Mouse (Mus musculus): ENCODE measurements around the gene Ppp6c. TPM values are rescaled to one million over a fixed set of nuclear protein-coding genes. Genes with fewer than 3 reads are reported as not detected.
"Not testable (repeated sequence)": the region's sequence is repeated elsewhere in the genome, so short reads cannot be mapped to it uniquely, and the experiment has no call there.

Ppp6c gene
- 40.6 and 51.6 TPM in 2 replicates for polyA plus RNA-seq (2011; ENCODE audit: insufficient read depth, insufficient read length, low replicate concordance, missing spikeins)

DNA sequence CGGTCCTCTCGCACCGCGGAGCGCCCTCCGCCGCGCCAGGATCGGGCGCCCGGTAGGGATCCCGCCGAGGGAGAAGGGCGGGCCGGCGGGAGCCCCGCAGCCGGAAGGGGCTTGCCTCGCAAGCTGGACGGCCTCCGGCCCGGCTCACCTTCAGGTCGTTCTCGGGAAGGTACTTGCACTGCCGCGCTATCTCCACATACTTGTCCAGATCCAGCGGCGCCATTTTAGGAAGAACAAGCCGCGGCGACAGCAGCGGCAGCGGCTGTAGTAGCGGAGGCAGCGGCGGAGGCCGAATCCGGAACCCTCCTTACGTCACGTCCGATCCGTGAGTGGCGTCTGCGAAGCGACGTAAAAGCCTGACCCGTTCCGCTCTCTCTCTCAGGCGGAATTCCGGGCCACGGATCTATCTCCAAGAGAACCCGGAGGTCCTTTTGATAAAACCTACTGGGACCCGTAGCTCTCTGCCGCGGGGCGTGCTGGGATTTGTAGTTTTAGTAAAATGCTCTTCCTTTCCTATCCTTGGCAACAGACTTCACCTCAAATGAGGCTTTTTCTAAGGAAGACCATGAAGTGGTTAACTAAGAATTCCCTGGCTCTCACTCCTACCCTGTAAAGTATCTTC is at the start of gene Ppp6c:
Ppp6c (minus strand) TSS at position 433 of the 622 bp plus-strand sequence.
- Histone ChIP-seq H3K4me1 (ENCODE audit: control insufficient read depth, insufficient read depth, low read length) (peaks cover 1% of the 10 kb centered on the region), H3K4me3 (replicated peaks; ENCODE audit: control insufficient read depth, low read depth, low read length) (peak within 1 kb of the TSS; percentile 90), H3K27ac (ENCODE audit: control insufficient read depth, insufficient read depth, low read depth, low read length, poor library complexity) (peak within 1 kb of the TSS; percentile 98)
- WGBS, result under 1% methylated on average over 56 of the region's 56 CpGs
- peak; percentile 93; the same call in 1 of the 2 replicates for TF ChIP-seq POLR2A (IDR thresholded peaks at IDR 0.05; ENCODE audit: borderline replicate concordance, control insufficient read depth, low read depth, low read length)
- no peak for TF ChIP-seq CTCF (IDR thresholded peaks at IDR 0.05; ENCODE audit: control insufficient read depth, insufficient read depth, low read length)

DNA sequence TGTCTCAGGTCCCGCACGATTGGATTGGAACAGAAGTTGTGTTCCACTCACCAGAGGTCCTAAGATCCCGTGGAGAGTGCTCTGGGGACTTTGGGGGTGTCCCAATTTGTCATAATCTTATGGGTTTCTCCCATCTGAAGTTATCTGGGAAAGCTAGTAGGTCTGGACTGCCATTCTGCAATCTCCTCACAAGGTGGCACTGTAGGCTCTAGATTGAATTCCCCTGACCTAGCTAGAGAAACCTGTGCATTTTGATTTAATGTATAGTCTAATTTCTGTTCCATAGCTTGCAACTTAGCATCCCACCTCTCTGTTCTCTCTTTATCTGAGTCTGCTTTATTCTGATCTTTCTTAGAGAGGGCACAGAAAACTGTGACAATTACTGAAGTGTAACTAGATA is 42.1 kb upstream of the Ppp6c start:
- no peak overlapping the region for H3K4me3 ChIP-seq (replicated peaks; ENCODE audit: control insufficient read depth, low read depth, low read length)
- no peaks in the 10 kb centered on the region for H3K4me1 ChIP-seq (ENCODE audit: control insufficient read depth, insufficient read depth, low read length)
- TF ChIP-seq POLR2A (IDR thresholded peaks at IDR 0.05; ENCODE audit: borderline replicate concordance, control insufficient read depth, low read depth, low read length) (no peak), CTCF (IDR thresholded peaks at IDR 0.05; ENCODE audit: control insufficient read depth, insufficient read depth, low read length) (no peak)
- 55% methylated on average over 3 of the region's 3 CpGs for WGBS
- H3K27ac ChIP-seq (ENCODE audit: control insufficient read depth, insufficient read depth, low read depth, low read length, poor library complexity), result no peak overlapping the region

DNA sequence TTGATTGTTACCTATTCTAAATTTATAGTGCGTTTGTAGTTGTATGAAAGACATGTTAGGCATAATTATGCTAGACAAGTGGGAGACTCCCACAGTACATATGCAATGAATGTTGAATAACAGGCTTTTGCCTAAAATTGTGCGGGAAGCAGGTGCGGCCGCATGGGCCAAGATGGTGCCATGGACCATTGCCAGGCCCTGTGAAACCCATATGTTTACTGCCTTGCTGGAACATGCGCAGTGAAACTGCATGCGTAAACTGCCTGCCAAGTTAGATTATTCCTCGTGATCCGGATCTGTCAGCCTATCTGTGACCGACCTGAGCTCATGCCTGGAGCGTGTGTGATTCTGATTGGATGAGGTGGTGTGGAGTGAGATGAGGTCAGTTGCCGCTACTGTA is 26.0 kb upstream of the Ppp6c start:
- H3K4me1 ChIP-seq (ENCODE audit: control insufficient read depth, insufficient read depth, low read length); H3K4me3 ChIP-seq (replicated peaks; ENCODE audit: control insufficient read depth, low read depth, low read length); H3K27ac ChIP-seq (ENCODE audit: control insufficient read depth, insufficient read depth, low read depth, low read length, poor library complexity): not testable (repeated sequence)
- 89% methylated on average over 11 of the region's 11 CpGs for WGBS

DNA sequence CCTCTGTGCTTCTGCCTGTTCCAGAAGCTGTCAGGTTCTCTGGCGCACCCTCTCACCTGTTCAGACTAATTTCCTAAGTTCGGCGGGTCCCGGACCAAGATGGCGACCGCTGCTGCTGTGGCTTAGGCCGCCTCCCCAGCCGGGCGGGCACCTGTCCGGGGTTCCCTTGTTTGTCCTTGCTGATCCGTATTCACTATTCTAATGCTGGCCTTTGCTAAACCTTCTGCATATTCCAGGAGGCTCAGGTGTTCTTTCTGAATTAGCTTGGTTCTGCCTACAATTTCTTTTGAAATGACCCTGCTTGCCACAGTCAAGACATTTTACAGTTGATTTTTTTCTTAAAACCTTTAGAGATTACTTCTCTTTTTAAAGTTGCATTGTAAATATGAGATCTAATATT is 20.6 kb upstream of the Ppp6c start:
- not testable (repeated sequence) for H3K4me3 ChIP-seq (replicated peaks; ENCODE audit: control insufficient read depth, low read depth, low read length); H3K4me1 ChIP-seq (ENCODE audit: control insufficient read depth, insufficient read depth, low read length); H3K27ac ChIP-seq (ENCODE audit: control insufficient read depth, insufficient read depth, low read depth, low read length, poor library complexity)
- WGBS, result 83% methylated on average over 8 of the region's 11 CpGs

DNA sequence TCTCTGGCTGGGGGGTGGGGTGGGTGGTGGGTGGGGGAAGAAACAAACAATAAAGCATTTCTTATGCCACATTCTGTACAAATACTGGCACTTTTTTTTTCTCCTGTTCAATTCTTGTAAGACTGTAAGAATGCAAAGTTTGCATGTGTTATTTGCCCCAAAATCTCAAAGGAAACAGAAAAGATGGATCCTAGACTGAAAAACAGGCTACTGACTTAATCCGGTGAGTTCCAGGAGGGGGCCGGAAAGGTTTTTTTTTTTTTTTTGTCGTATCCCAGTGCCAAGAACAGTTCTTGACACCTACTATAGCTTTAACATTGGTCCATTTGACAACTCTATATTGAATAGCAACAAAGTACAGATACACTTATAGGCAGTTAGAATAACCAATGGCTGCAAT is 480 bp upstream of the Ppp6c start:
- Histone ChIP-seq H3K27ac (ENCODE audit: control insufficient read depth, insufficient read depth, low read depth, low read length, poor library complexity) (no peak overlapping the region), H3K4me3 (replicated peaks; ENCODE audit: control insufficient read depth, low read depth, low read length) (no peak overlapping the region), H3K4me1 (ENCODE audit: control insufficient read depth, insufficient read depth, low read length) (peaks cover 1% of the 10 kb centered on the region)
- 60% methylated on average over 3 of the region's 3 CpGs for WGBS
- TF ChIP-seq POLR2A (IDR thresholded peaks at IDR 0.05; ENCODE audit: borderline replicate concordance, control insufficient read depth, low read depth, low read length) (no peak), CTCF (IDR thresholded peaks at IDR 0.05; ENCODE audit: control insufficient read depth, insufficient read depth, low read length) (no peak)

DNA sequence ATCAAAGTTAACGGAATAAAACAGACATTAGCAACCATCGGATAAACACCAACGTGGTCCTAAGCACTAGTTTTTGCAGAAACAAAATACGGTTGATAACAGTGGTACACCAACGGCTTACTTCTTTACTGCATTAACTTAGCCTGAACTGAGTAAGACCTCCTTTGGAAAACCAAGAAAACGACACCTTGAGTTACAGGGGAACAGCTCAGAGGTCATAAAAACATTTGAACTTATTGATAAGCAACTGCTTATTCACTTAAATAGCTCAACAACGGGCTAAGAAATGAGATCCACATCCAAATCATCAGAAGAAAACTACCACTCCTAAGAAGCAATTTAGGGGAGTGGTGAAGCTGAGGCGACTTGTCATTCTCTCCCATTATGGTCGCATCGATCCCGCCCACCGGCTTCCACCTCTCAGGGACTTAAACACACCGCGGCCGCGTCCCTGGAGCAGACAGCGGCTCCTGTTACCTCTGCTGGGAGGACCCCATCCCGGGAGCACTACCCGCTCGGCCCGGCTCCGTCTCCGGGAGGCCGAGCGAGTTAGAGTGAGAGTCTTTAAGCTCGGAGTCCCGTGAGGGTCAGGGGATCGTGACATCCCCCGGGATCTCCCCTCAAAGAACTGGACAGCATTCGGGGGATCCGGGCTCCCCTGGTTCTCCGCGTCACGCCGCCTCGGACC is 776 bp downstream of the Ppp6c start:
- H3K27ac ChIP-seq (ENCODE audit: control insufficient read depth, insufficient read depth, low read depth, low read length, poor library complexity), result peak overlapping the region; percentile 98
- peak overlapping the region; percentile 90 for H3K4me3 ChIP-seq (replicated peaks; ENCODE audit: control insufficient read depth, low read depth, low read length)
- 1% methylated on average over 36 of the region's 36 CpGs for whole genome bisulfite sequencing
- not testable (repeated sequence) for H3K4me1 ChIP-seq (ENCODE audit: control insufficient read depth, insufficient read depth, low read length)

DNA sequence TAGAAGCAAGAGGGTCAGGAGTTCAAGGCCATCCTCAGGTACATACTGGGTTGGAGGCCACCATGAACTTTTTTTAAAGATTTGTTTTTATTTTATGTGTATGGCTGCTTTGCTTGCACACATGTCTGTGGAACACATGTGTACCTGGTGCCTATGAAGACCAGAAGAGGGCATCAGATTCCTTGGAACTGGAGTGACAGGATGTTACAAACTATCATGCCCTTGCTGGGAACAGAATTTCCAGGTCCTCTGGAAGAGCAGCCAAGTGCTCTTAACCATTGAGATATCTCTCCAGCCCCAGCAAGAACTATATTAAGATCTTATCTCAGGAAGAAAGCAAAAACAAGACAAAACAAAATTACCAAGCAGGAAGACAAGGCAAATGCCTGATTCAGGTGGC is 1.6 kb downstream of the Ppp6c start:
- Histone ChIP-seq H3K27ac (ENCODE audit: control insufficient read depth, insufficient read depth, low read depth, low read length, poor library complexity) (no peak overlapping the region), H3K4me3 (replicated peaks; ENCODE audit: control insufficient read depth, low read depth, low read length) (no peak overlapping the region), H3K4me1 (ENCODE audit: control insufficient read depth, insufficient read depth, low read length) (peaks cover 1% of the 10 kb centered on the region)
- TF ChIP-seq CTCF (IDR thresholded peaks at IDR 0.05; ENCODE audit: control insufficient read depth, insufficient read depth, low read length) (no peak), POLR2A (IDR thresholded peaks at IDR 0.05; ENCODE audit: borderline replicate concordance, control insufficient read depth, low read depth, low read length) (no peak)

DNA sequence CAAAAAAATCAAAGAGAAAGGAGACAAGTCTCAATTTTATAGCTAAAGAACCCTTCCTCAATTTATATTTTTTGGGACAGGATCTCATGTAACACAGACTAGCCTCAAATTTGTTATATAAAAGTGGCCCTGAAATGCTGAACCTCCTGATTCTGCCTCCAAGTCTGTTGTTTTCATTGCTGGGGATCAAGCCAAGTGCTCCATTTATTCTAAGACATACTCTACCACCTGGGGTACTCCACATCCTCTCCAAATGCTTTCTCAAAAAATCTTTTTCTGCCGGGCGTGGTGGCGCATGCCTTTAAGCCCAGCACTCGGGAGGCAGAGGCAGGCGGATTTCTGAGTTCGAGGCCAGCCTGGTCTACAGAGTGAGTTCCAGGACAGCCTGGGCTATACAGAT is 6.2 kb downstream of the Ppp6c start:
- 90% methylated on average over 6 of the region's 6 CpGs for WGBS
- Histone ChIP-seq H3K4me3 (replicated peaks; ENCODE audit: control insufficient read depth, low read depth, low read length) (no peak overlapping the region), H3K4me1 (ENCODE audit: control insufficient read depth, insufficient read depth, low read length) (peaks cover 1% of the 10 kb centered on the region), H3K27ac (ENCODE audit: control insufficient read depth, insufficient read depth, low read depth, low read length, poor library complexity) (no peak overlapping the region)
- TF ChIP-seq POLR2A (IDR thresholded peaks at IDR 0.05; ENCODE audit: borderline replicate concordance, control insufficient read depth, low read depth, low read length), result no peak

DNA sequence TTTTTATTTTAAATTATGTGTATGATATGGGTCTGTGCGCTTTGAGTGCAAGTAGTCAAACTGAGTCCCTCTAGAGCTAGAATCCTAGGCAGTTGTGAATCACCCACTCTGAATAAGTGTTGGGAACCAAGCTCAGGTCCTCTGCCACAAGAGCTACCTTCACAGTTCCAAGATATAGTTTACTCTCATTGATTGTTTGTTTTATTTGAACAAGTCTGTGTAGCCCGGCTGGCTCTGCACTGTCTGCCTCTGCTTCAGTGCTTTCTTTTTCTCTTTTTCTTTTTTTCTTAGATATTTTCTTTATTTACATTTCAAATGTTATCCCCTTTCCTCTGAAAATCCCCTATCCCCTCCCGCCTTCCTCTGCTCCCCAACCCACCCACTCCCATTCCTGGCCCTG is 7.2 kb downstream of the Ppp6c start:
- WGBS, result 90% methylated on average over 3 of the region's 3 CpGs
- peaks cover 1% of the 10 kb centered on the region for H3K4me1 ChIP-seq (ENCODE audit: control insufficient read depth, insufficient read depth, low read length)
- no peak overlapping the region for H3K4me3 ChIP-seq (replicated peaks; ENCODE audit: control insufficient read depth, low read depth, low read length)
- H3K27ac ChIP-seq (ENCODE audit: control insufficient read depth, insufficient read depth, low read depth, low read length, poor library complexity), result no peak overlapping the region
- no peak for TF ChIP-seq CTCF (IDR thresholded peaks at IDR 0.05; ENCODE audit: control insufficient read depth, insufficient read depth, low read length)
- no peak for TF ChIP-seq POLR2A (IDR thresholded peaks at IDR 0.05; ENCODE audit: borderline replicate concordance, control insufficient read depth, low read depth, low read length)

Measured in bone marrow, adult 2 months (tissue).